Mouse (Mus musculus) MEL (cell line): ENCODE measurements around the gene Rnasek. TPM values are rescaled to one million over a fixed set of nuclear protein-coding genes. Genes with fewer than 3 reads are reported as not detected.

Experiments
- DNase-seq: peaks from one replicate; pipeline ENCODE4 v3.0.0; 2011; ENCODE audit warnings: low read depth, low spot score
- H3K27ac ChIP-seq: 2 replicates; pipeline ENCODE4 v1.5.1; 2012; ENCODE audit warnings: low read depth, mild to moderate bottlenecking, control low read depth, low read length, moderate library complexity; ENCODE audit not compliant: control insufficient read depth
- H3K27me3 ChIP-seq, 2 experiments: fragments of 150-350 bp in 1 of 2; sonication (generic) in 1 of 2; 2 replicates each; pipeline ENCODE4 v1.6.1; 2012; ENCODE audit warnings: low read length in 2 of 2, mild to moderate bottlenecking in 2 of 2, improper control_type of control experiment in 1 of 2, moderate library complexity in 1 of 2; ENCODE audit not compliant: insufficient read depth in 2 of 2, control insufficient read depth in 1 of 2
- H3K36me3 ChIP-seq, 2 experiments: 2 replicates each; pipeline ENCODE4 v1.6.1; 2012 to 2014; ENCODE audit warnings: low read length in 2 of 2, improper control_type of control experiment in 1 of 2, inconsistent platforms in 1 of 2, mild to moderate bottlenecking in 1 of 2; ENCODE audit not compliant: insufficient read depth in 2 of 2, control insufficient read depth in 1 of 2
- H3K4me1 ChIP-seq, 2 experiments: fragments of 150-350 bp in 1 of 2; sonication (generic) in 1 of 2; 2 replicates each; pipeline ENCODE4 v1.6.1; 2012; ENCODE audit warnings: low read length in 2 of 2, improper control_type of control experiment in 1 of 2, mild to moderate bottlenecking in 1 of 2; ENCODE audit not compliant: insufficient read depth in 2 of 2, control insufficient read depth in 1 of 2
- H3K4me3 ChIP-seq, 2 experiments: fragments of 150-350 bp in 1 of 2; sonication (generic) in 1 of 2; 2 replicates each; pipeline ENCODE4 v1.5.1; 2012; ENCODE audit warnings: low read depth in 2 of 2, low read length in 2 of 2, mild to moderate bottlenecking in 2 of 2, moderate library complexity in 2 of 2, control low read depth in 1 of 2, improper control_type of control experiment in 1 of 2; ENCODE audit not compliant: control insufficient read depth in 1 of 2, insufficient read depth in 1 of 2
- H3K79me2 ChIP-seq: 2 replicates; pipeline ENCODE4 v1.6.1; 2012; ENCODE audit warnings: mild to moderate bottlenecking, low read length, moderate library complexity; ENCODE audit not compliant: control insufficient read depth, poor library complexity, insufficient read depth
- H3K9ac ChIP-seq: 2 replicates; pipeline ENCODE4 v1.6.1; 2012; ENCODE audit warnings: low read depth, mild to moderate bottlenecking, control low read depth, low read length, moderate library complexity; ENCODE audit not compliant: control insufficient read depth, poor library complexity, severe bottlenecking
- H3K9me3 ChIP-seq: fragments of 150-350 bp; sonication (generic); replicated peaks from 2 replicates; pipeline ENCODE4 v1.6.1; 2012; ENCODE audit warnings: mild to moderate bottlenecking, low read length, improper control_type of control experiment, moderate library complexity; ENCODE audit not compliant: insufficient read depth
- BHLHE40 ChIP-seq: IDR thresholded peaks from 2 replicates; pipeline ENCODE4 v1.6.1; 2012; ENCODE audit warnings: low read depth, mild to moderate bottlenecking, inconsistent platforms, low read length, improper control_type of control experiment, borderline replicate concordance
- CHD2 ChIP-seq: IDR thresholded peaks from 2 replicates; pipeline ENCODE4 v1.6.1; 2011; ENCODE audit warnings: low read length, improper control_type of control experiment
- CTCF ChIP-seq, 3 experiments: IDR thresholded peaks in 2 of 3; conservative IDR thresholded peaks in 1 of 3; 2 replicates each; pipeline ENCODE4 v1.5.1; 2011 to 2012; ENCODE audit warnings: low read length in 3 of 3, low read depth in 2 of 3, mild to moderate bottlenecking in 2 of 3, improper control_type of control experiment in 1 of 3, inconsistent platforms in 1 of 3, mixed read lengths in 1 of 3, moderate library complexity in 1 of 3; ENCODE audit not compliant: control insufficient read depth in 1 of 3, insufficient read depth in 1 of 3, poor library complexity in 1 of 3, severe bottlenecking in 1 of 3
- ETS1 ChIP-seq: IDR thresholded peaks from 2 replicates; pipeline ENCODE4 v1.6.1; 2012; ENCODE audit warnings: low read depth, mild to moderate bottlenecking, inconsistent platforms, low read length, improper control_type of control experiment, moderate library complexity
- GATA1 ChIP-seq: IDR thresholded peaks from 2 replicates; pipeline ENCODE4 v1.6.1; 2011; ENCODE audit warnings: low read depth, low read length, improper control_type of control experiment
- HCFC1 ChIP-seq: IDR thresholded peaks from 2 replicates; pipeline ENCODE4 v1.6.1; 2012; ENCODE audit warnings: low read depth, mild to moderate bottlenecking, inconsistent platforms, low read length, improper control_type of control experiment, moderate library complexity
- MYC ChIP-seq: IDR thresholded peaks from 2 replicates; pipeline ENCODE4 v1.6.1; 2011; ENCODE audit warnings: low read depth, mild to moderate bottlenecking, low read length, improper control_type of control experiment, moderate library complexity
- RAD21 ChIP-seq: IDR thresholded peaks from 2 replicates; pipeline ENCODE4 v1.6.1; 2011; ENCODE audit warnings: mild to moderate bottlenecking, low read depth, low read length, improper control_type of control experiment
- RCOR1 ChIP-seq: IDR thresholded peaks from 2 replicates; pipeline ENCODE4 v1.6.1; 2012; ENCODE audit warnings: low read depth, mild to moderate bottlenecking, inconsistent platforms, low read length, improper control_type of control experiment
- TCF12 ChIP-seq: IDR thresholded peaks from 2 replicates; pipeline ENCODE4 v1.6.1; 2014; ENCODE audit warnings: low read depth, mild to moderate bottlenecking, inconsistent platforms, low read length, improper control_type of control experiment, moderate library complexity
- polyA plus RNA-seq, 2 experiments: library from polyadenylated mRNA; stranded (reverse) in 1 of 2; unstranded in 1 of 2; fragments of >175 nt in 1 of 2; fragments of >200 nt in 1 of 2; gene quantifications; 2 replicates each; pipeline versions ENCODE4 v1.2.1 to v1.2.4; 2012; ENCODE audit warnings: low replicate concordance in 2 of 2, low read depth in 1 of 2; ENCODE audit not compliant: insufficient read length in 2 of 2, insufficient read depth in 1 of 2, missing spikeins in 1 of 2
- total RNA-seq: library from RNA; depleted of rRNA; stranded (reverse); fragments of 300-350 nt; gene quantifications from 2 replicates; pipeline ENCODE4 v1.2.3, GENCODE M21; 2012

The Rnasek gene
- total and polyA plus RNA-seq, 3 experiments: 56.2 to 179 TPM; not detected in 1

DNA sequence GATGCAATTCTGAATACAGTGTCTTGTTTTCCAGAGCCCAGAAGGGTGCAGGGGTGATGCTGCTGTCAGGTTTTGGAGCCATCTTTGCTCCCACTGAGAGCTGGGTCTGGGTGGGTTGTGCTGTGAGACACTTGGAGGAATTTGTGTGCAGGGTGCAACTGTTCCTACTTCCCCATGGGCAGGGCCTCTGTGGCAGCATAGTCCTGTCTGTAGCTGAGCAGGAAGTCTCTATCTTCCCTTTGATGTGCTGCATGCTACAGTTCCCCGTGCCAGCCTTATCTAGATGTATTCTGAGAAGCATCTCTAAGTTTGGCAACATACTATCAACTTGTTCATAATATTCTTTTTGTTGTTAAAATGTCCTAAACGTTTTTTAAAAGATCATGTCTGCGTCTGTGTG, 25.6 kb upstream of the Rnasek start:
- peaks cover 9 to 23% of the 10 kb centered on the region in 2 experiments for H3K27me3 ChIP-seq
- TF ChIP-seq BHLHE40 (no peak), GATA1 (0 out of 2 replicates have a peak, but pooled peaks have one; percentile 12)
- H3K27ac ChIP-seq: no peak overlapping the region
- 0 out of 4 replicates have a peak, but pooled peaks cover 0 to 2% of the 10 kb centered on the region in 2 experiments for H3K4me1 ChIP-seq
- H3K36me3 ChIP-seq: no peaks in the 10 kb centered on the region
- H3K9me3 ChIP-seq: no peaks in the 10 kb centered on the region
- H3K4me3 ChIP-seq: no peak overlapping the region
- no peaks in the 10 kb centered on the region for H3K79me2 ChIP-seq
- peak; percentile 58 for DNase-seq
- no peak overlapping the region for H3K9ac ChIP-seq

DNA sequence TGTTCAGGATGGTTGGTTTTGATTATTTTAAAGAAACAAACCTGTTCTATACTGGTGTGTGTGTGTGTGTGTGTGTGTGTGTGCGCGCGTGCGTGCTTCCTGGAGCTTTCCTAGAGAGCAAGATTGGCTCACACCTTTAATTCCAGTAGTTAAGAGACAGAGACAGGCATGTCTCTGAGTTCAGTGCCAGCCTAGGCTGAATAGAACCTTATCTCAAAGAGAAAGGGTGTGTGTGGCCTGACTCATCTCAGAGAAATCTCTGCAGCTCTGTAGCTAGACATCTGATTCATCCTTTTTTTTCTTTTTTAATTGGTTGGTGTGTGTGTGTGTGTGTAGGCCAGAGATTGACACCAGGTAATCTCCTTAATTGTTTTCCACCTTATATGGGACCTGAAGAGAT, 19.4 kb upstream of the Rnasek start:
- Histone ChIP-seq H3K36me3 (no peaks in the 10 kb centered on the region), H3K9me3 (no peaks in the 10 kb centered on the region), H3K4me3 (no peak overlapping the region), H3K27me3 (peaks cover 11 to 24% of the 10 kb centered on the region in 2 experiments), H3K27ac (no peak overlapping the region), H3K4me1 (no peaks in the 10 kb centered on the region), H3K79me2 (no peaks in the 10 kb centered on the region), H3K9ac (no peak overlapping the region)
- TF ChIP-seq BHLHE40 (no peak), ETS1 (no peak), GATA1 (peak; percentile 19; the same call in 1 of the 2 replicates), RAD21 (no peak), HCFC1 (no peak), MYC (no peak), CHD2 (no peak), RCOR1 (peak; percentile 64; the same call in 1 of the 2 replicates)
- no peak for DNase-seq

DNA sequence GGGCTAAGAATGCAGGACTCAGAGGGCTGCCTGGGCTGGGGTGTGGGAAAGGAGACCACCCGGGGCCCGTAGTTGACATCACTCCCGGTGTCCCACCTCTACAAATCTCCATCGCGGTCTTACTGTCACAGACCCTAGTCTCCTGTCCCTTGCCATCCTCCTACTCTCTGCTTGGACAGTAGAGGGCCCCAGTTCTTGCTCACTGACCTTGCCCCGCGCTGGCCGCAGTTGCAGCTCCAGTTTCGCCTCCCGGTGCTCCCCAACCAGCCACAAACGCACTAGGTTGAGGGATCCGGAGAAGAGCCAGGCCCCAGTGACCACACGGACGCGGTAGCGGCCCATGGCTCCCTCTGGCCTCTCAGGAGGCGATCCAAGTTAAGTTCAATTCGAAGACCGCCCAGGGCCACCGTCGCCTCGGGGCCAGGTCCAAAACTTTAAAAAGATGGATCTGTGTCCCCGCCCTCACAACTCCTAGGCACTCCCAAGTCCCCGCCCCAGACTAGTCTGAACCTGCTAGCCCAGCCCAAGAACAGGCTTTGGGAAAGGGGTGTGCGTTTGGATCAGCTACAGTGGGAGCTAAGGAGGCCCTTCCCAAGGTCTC, 15.4 kb upstream of the Rnasek start, which contains the start of gene Alox12:
Alox12 (minus strand) TSS at position 423 of the 601 bp plus-strand sequence.
- Histone ChIP-seq H3K9ac (no peak within 1 kb of the TSS), H3K36me3 (no peaks in the 10 kb centered on the region), H3K9me3 (no peaks in the 10 kb centered on the region), H3K4me3 (no peak within 1 kb of the TSS), H3K27me3 (peaks cover 9 to 11% of the 10 kb centered on the region in 2 experiments), H3K79me2 (no peaks in the 10 kb centered on the region), H3K4me1 (no peaks in the 10 kb centered on the region), H3K27ac (no peak within 1 kb of the TSS)
- 0 out of 6 replicates have a peak, but pooled peaks of 1 of the 3 experiments have one; percentile 4 for TF ChIP-seq CTCF (IDR thresholded peaks at IDR 0.05 in 2 of 3, conservative IDR thresholded peaks at IDR 0.05 in 1 of 3; ENCODE audit: control insufficient read depth in 1 of 3, insufficient read depth in 1 of 3, low read depth in 2 of 3, low read length in 3 of 3, poor library complexity in 1 of 3, severe bottlenecking in 1 of 3)
- TF ChIP-seq TCF12: no peak
- no peak for DNase-seq
